Mouse (Mus musculus) ES-Bruce4 (cell line): ENCODE results near the gene Riiad1.

Experiments used
- CTCF ChIP-seq: IDR thresholded peaks from one replicate; pipeline ENCODE4 v1.8.1; 2011; ENCODE audit warnings: low read depth, low read length
- EP300 ChIP-seq: IDR thresholded peaks from 2 replicates; pipeline ENCODE4 v1.6.1; 2011; ENCODE audit warnings: low read depth, low read length; ENCODE audit not compliant: insufficient read depth
- POLR2A ChIP-seq: IDR thresholded peaks from one replicate; pipeline ENCODE4 v1.8.1; 2011; ENCODE audit warnings: low read length; ENCODE audit not compliant: insufficient read depth

DNA sequence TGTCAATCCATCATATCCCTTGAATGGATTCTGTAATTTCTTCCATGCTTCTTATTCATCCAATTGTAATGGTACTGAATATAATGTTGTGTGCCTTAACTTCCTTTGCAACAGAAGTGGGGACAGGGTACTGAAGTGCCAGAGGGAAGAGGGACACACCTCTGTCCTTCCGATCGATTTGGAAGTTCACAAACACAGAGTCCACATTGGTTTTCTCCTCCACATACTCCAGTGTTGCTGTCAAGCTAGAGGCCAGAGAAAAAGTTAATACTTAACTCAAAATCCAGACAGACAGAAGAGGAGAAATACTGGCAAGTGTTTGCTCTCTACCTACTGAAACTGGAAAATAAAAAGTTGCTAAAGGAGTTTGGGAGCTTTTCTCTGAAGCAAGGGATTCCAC, 45.8 kb downstream of the Riiad1 start:
- TF ChIP-seq EP300, result no peak
- no peak for TF ChIP-seq CTCF
- TF ChIP-seq POLR2A, result no peak
